Mouse (Mus musculus) small intestine, adult 2 months (tissue): ENCODE results near the gene Gm20388.

ENCODE experiments used
- CTCF ChIP-seq: fragments of 200-500 bp; IDR thresholded peaks from 2 replicates; pipeline ENCODE4 v1.5.1; 2012; ENCODE audit warnings: low read depth, mild to moderate bottlenecking, control low read depth, inconsistent platforms, low read length, moderate library complexity, mixed read lengths; ENCODE audit not compliant: insufficient replicate concordance, insufficient read length; ENCODE audit errors: extremely low read depth
- POLR2A ChIP-seq: fragments of 200-500 bp; IDR thresholded peaks from 2 replicates; pipeline ENCODE4 v1.6.1; 2012; ENCODE audit warnings: low read depth, mild to moderate bottlenecking, control low read depth, inconsistent platforms, low read length, moderate library complexity

- TF ChIP-seq CTCF (no peak), POLR2A (no peak)
Observed at GRCm38 (mm10) chr8:124284984-124285576, 4374.4 kb downstream of the Gm20388 start.
